Mouse (Mus musculus) heart, postnatal 0 days (tissue): ENCODE data around the gene Olfr521.

Experiments used
- CTCF ChIP-seq: IDR thresholded peaks from 2 replicates; pipeline ENCODE4 v1.5.1; 2016; ENCODE audit warnings: antibody characterized with exemption, control low read depth, low read depth
- EP300 ChIP-seq: IDR thresholded peaks from 2 replicates; pipeline ENCODE4 v1.6.1; 2016; ENCODE audit warnings: antibody characterized with exemption, low read depth

- TF ChIP-seq CTCF (no peak), EP300 (no peak)
Measured at GRCm38 (mm10) chr7:99796471-99796870, 33.2 kb downstream of the Olfr521 start.
